Mouse (Mus musculus) kidney, postnatal 0 days (tissue): ENCODE results near the gene Hirip3. TPM values are rescaled to one million over a fixed set of nuclear protein-coding genes. Genes with fewer than 3 reads are reported as not detected.
"Not testable (repeated sequence)": the region's sequence is repeated elsewhere in the genome, so short reads cannot be mapped to it uniquely, and the experiment has no call there.

Source experiments
- ATAC-seq: fragments of 200-750 bp; cut with Nextera tagmentation; replicated peaks from 2 replicates; pipeline ENCODE4 v1.8.0; 2017; ENCODE audit warnings: low read depth, moderate number of reproducible peaks, moderate TSS enrichment, moderate library complexity; ENCODE audit not compliant: low FRiP score
- DNase-seq: peaks from one replicate; pipeline ENCODE4 v3.0.0-alpha.2; 2016; ENCODE audit warnings: low spot score
- H3K27ac ChIP-seq: fragments of 300-500 bp; sonication (generic); 2 replicates; pipeline ENCODE4 v1.5.1; 2014; ENCODE audit warnings: mild to moderate bottlenecking
- H3K27me3 ChIP-seq: fragments of 300-500 bp; sonication (generic); 2 replicates; pipeline ENCODE4 v1.6.1; 2014; ENCODE audit warnings: low read length, mixed read lengths; ENCODE audit not compliant: insufficient read depth
- H3K36me3 ChIP-seq: fragments of 300-500 bp; sonication (generic); 2 replicates; pipeline ENCODE4 v1.6.1; 2014; ENCODE audit warnings: low read length, mixed read lengths; ENCODE audit not compliant: insufficient read depth
- H3K4me1 ChIP-seq: fragments of 300-500 bp; sonication (generic); replicated peaks from 2 replicates; pipeline ENCODE4 v1.6.1; 2014; ENCODE audit warnings: antibody characterized with exemption, low read length, mixed read lengths; ENCODE audit not compliant: insufficient read depth
- H3K4me2 ChIP-seq: fragments of 300-500 bp; sonication (generic); 2 replicates; pipeline ENCODE4 v1.6.1; 2014; ENCODE audit warnings: mild to moderate bottlenecking, low read length, moderate library complexity, mixed read lengths
- H3K4me3 ChIP-seq: fragments of 300-500 bp; sonication (generic); replicated peaks from 2 replicates; pipeline ENCODE4 v1.5.1; 2014; ENCODE audit warnings: low read depth, low read length
- H3K9ac ChIP-seq: fragments of 300-500 bp; sonication (generic); 2 replicates; pipeline ENCODE4 v1.6.1; 2014; ENCODE audit warnings: low read depth, low read length
- H3K9me3 ChIP-seq: fragments of 300-500 bp; sonication (generic); replicated peaks from 2 replicates; pipeline ENCODE4 v1.6.1; 2016; ENCODE audit warnings: low read length, inconsistent platforms, mixed read lengths
- CTCF ChIP-seq: IDR thresholded peaks from 2 replicates; pipeline ENCODE4 v1.5.1; 2016; ENCODE audit warnings: antibody characterized with exemption, low read depth, mild to moderate bottlenecking, moderate library complexity
- WGBS: fragments of 180-500 bp; shearing (Covaris S2); extraction: QIAGEN DNeasy Blood & Tissue Kit; methylation state at CpG from one replicate; pipeline ENCODE4 v1.1.7; 2014; 5-methylcytosine and 5-hydroxymethylcytosine counted together
- polyA plus RNA-seq: library from polyadenylated mRNA; unstranded; fragments of >200 nt; fragmentation: Nextera tagmentation; extraction: Ambion mirVana; gene quantifications from 2 replicates; pipeline ENCODE4 v1.2.1, GENCODE M21; 2015

The Hirip3 gene
- polyA plus RNA-seq, 1 experiment from 2014 or later = 16.3 TPM

- ATAC-seq (no peak), DNase-seq (peak; percentile 33)
- no peak overlapping the region for H3K4me2 ChIP-seq
- no peak overlapping the region for H3K9ac ChIP-seq
- WGBS = 49% methylated on average over 7 of the region's 7 CpGs
- H3K9me3 ChIP-seq = no peaks in the 10 kb centered on the region
- H3K27me3 ChIP-seq = no peaks in the 10 kb centered on the region
- no peaks in the 10 kb centered on the region for H3K4me1 ChIP-seq
- no peak overlapping the region for H3K27ac ChIP-seq
- H3K36me3 ChIP-seq = peaks cover 8% of the 10 kb centered on the region; the same call in 1 of the 2 replicates
- TF ChIP-seq CTCF = peak; percentile 67
- no peak overlapping the region for H3K4me3 ChIP-seq
These were observed 27.1 kb downstream of the Hirip3 start for GRCm38 (mm10) chr7:126888852-126889251.

- H3K4me2 ChIP-seq = peak overlapping the region; percentile 83; the same call in 1 of the 2 replicates
- WGBS = 85% methylated on average over 5 of the region's 5 CpGs
- H3K9ac ChIP-seq = 0 out of 2 replicates have a peak overlapping the region, but pooled peaks have one; percentile 27
These were observed 35.1 kb downstream of the Hirip3 start for GRCm38 (mm10) chr7:126896912-126897311.

GRCm38 (mm10) chr7:126897390-126898101, 35.8 kb downstream of the Hirip3 start:
- Histone ChIP-seq H3K4me2 (peak overlapping the region; percentile 83), H3K36me3 (no peaks in the 10 kb centered on the region), H3K27ac (peak overlapping the region; percentile 71), H3K4me3 (peak overlapping the region; percentile 65), H3K27me3 (no peaks in the 10 kb centered on the region), H3K9me3 (no peaks in the 10 kb centered on the region), H3K4me1 (peaks cover 8% of the 10 kb centered on the region; the same call in 1 of the 2 replicates), H3K9ac (peak overlapping the region; percentile 79)
- 17% methylated on average over 16 of the region's 16 CpGs for WGBS
- ATAC-seq = no peak
- no peak for TF ChIP-seq CTCF
- DNase-seq = peak; percentile 36

More at GRCm38 (mm10) chr7:126896912-126897311, 35.1 kb downstream of the Hirip3 start:
- DNase-seq (no peak), ATAC-seq (no peak)
- Histone ChIP-seq H3K9me3 (no peaks in the 10 kb centered on the region), H3K36me3 (no peaks in the 10 kb centered on the region), H3K27me3 (no peaks in the 10 kb centered on the region), H3K4me3 (no peak overlapping the region), H3K4me1 (peaks cover 8% of the 10 kb centered on the region; the same call in 1 of the 2 replicates), H3K27ac (no peak overlapping the region)
- TF ChIP-seq CTCF = no peak

GRCm38 (mm10) chr7:126898102-126898990, 36.6 kb downstream of the Hirip3 start:
- peak overlapping the region; percentile 79 for H3K9ac ChIP-seq
- peak overlapping the region; percentile 83 for H3K4me2 ChIP-seq
- peaks cover 8% of the 10 kb centered on the region; the same call in 1 of the 2 replicates for H3K4me1 ChIP-seq
- DNase-seq (peak; percentile 97), ATAC-seq (peak; percentile 96)
- peak overlapping the region; percentile 65 for H3K4me3 ChIP-seq
- 8% methylated on average over 37 of the region's 37 CpGs for WGBS
- H3K27ac ChIP-seq = peak overlapping the region; percentile 71
- H3K9me3 ChIP-seq = no peaks in the 10 kb centered on the region
- TF ChIP-seq CTCF = no peak
- H3K27me3 ChIP-seq = no peaks in the 10 kb centered on the region
- no peaks in the 10 kb centered on the region for H3K36me3 ChIP-seq

- WGBS = 90% methylated on average over 7 of the region's 9 CpGs
- ATAC-seq = not testable (repeated sequence)
These were observed 38.0 kb downstream of the Hirip3 start for GRCm38 (mm10) chr7:126899781-126900180.

GRCm38 (mm10) chr7:126905590-126905989, 43.8 kb downstream of the Hirip3 start:
- no peak for TF ChIP-seq CTCF
- no peaks in the 10 kb centered on the region for H3K9me3 ChIP-seq
- DNase-seq (no peak), ATAC-seq (no peak)
- no peaks in the 10 kb centered on the region for H3K4me1 ChIP-seq
- H3K36me3 ChIP-seq = no peaks in the 10 kb centered on the region
- H3K9ac ChIP-seq = no peak overlapping the region
- H3K4me2 ChIP-seq = no peak overlapping the region
- no peaks in the 10 kb centered on the region for H3K27me3 ChIP-seq
- WGBS = 76% methylated on average over 3 of the region's 3 CpGs
- H3K27ac ChIP-seq = no peak overlapping the region
- H3K4me3 ChIP-seq = no peak overlapping the region

More at GRCm38 (mm10) chr7:126899781-126900180, 38.0 kb downstream of the Hirip3 start:
- not testable (repeated sequence) for H3K4me1 ChIP-seq, DNase-seq, H3K9ac ChIP-seq, H3K4me2 ChIP-seq, H3K36me3 ChIP-seq, H3K9me3 ChIP-seq, H3K27ac ChIP-seq, H3K27me3 ChIP-seq, H3K4me3 ChIP-seq
